Mouse (Mus musculus) left cerebral cortex, adult 2 months (tissue): ENCODE results near the gene Zfp341. TPM values are rescaled to one million over a fixed set of nuclear protein-coding genes. Genes with fewer than 3 reads are reported as not detected.

Source experiments
- DNase-seq, 2 experiments: peaks; one replicate each; pipeline ENCODE4 v3.0.0; 2021 to 2022; ENCODE audit warnings: low spot score in 2 of 2, mixed read lengths in 1 of 2; ENCODE audit errors: extremely low spot score in 1 of 2
- H3K27ac ChIP-seq: fragments of 200-600 bp; 2 replicates; pipeline ENCODE4 v1.8.1; 2022
- H3K4me3 ChIP-seq: fragments of 200-600 bp; 2 replicates; pipeline ENCODE4 v1.8.1; 2022
- CTCF ChIP-seq: fragments of 200-600 bp; IDR thresholded peaks from 2 replicates; pipeline ENCODE4 v1.8.1; 2022; ENCODE audit warnings: antibody characterized with exemption, mild to moderate bottlenecking, moderate library complexity
- intact Hi-C: fragments of 180-260 bp; cut with DNase I; formaldehyde crosslinking; loops from one replicate; pipeline ENCODE4 v1.15.1; 2025
- total RNA-seq, 2 experiments: library from RNA; stranded (reverse); gene quantifications; 2 replicates each; pipeline ENCODE4 v1.2.3; 2021

Zfp341 gene
- total RNA-seq, 2 experiments from 2014 or later = 11.1 to 11.7 TPM

- H3K27ac ChIP-seq = no peak overlapping the region
- intact Hi-C loops = no loop called here
- no peak overlapping the region for H3K4me3 ChIP-seq
- TF ChIP-seq CTCF = no peak
- DNase-seq = no peak
These were observed 4.0 kb downstream of the Zfp341 start for GRCm38 (mm10) chr2:154617061-154617460.

GRCm38 (mm10) chr2:154621684-154622083 lies 8.6 kb downstream of the Zfp341 start:
- intact Hi-C loops = no loop called here
- Histone ChIP-seq H3K4me3 (no peak overlapping the region), H3K27ac (no peak overlapping the region)
- DNase-seq = no peak
- TF ChIP-seq CTCF = no peak

- Histone ChIP-seq H3K27ac (no peak overlapping the region), H3K4me3 (no peak overlapping the region)
- intact Hi-C loops = no loop called here
- no peak for DNase-seq
- peak; percentile 19; the same call in 1 of the 2 replicates for TF ChIP-seq CTCF
These were observed 11.0 kb downstream of the Zfp341 start for GRCm38 (mm10) chr2:154624137-154624536.

DNA sequence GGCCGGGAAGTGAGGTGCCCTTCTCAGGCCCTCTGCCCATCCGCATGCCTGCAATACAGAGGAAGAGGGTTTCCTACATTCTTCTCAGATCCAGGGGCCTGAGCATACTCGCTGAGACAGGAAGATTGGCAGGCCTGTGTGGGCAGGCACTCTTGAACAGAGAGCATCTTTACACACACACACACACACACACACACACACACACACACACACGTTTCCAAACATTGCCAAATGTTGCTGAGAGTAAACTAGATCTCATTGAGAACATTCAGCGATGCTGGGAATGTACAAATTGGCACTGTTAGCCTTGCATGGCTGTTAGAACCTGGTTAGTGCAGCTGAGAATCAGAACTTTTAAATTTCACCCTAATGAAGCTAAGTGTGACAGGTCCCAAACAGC lies 17.4 kb downstream of the Zfp341 start:
- TF ChIP-seq CTCF = no peak
- DNase-seq = no peak
- intact Hi-C loops = no loop called here
- H3K27ac ChIP-seq = no peak overlapping the region
- H3K4me3 ChIP-seq = no peak overlapping the region

GRCm38 (mm10) chr2:154632203-154632780 lies 19.2 kb downstream of the Zfp341 start:
- no peak for DNase-seq
- Histone ChIP-seq H3K4me3 (no peak overlapping the region), H3K27ac (no peak overlapping the region)
- intact Hi-C loops = no loop called here
- no peak for TF ChIP-seq CTCF

GRCm38 (mm10) chr2:154633039-154633742 lies 20.1 kb downstream of the Zfp341 start:
- H3K4me3 ChIP-seq = no peak overlapping the region
- intact Hi-C loops = no loop called here
- TF ChIP-seq CTCF = no peak
- H3K27ac ChIP-seq = no peak overlapping the region
- no peak for DNase-seq

DNA sequence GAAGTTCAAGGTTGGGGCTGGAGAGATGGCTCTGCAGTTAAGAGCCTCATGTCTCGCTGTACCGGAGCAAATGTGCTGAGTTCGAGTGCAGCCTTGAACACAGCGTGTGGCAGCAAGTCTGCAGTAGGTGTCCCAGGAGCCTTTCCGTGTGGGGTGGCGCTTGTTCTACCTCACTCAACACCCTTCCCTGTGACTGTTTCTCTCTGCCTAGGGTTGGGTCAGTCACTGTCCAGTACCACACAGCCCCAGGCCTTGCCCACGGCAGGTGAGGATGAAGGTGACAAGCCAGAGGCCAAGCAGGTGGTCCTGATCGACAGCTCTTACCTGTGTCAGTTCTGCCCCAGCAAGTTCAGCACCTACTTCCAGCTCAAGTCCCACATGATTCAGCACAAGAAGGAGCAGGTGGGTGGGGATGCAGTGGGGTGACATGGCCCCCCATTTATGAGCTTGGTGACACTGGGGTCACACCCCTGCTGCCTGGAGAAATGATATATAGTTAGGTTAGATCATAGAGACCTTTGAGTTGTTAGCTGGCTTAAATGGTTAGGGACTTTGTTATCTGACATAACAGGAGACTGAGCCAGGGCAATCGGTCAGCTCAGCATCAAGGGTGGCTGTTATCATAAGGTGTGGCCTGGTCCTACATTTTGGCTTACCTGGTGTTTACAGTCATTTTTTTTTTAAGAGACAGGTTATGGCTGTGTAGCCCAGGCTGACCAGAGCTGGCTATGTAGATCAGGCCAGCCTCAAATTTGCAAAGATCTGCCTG lies 21.0 kb downstream of the Zfp341 start:
- intact Hi-C loops = no loop called here

GRCm38 (mm10) chr2:154635826-154636225 lies 22.7 kb downstream of the Zfp341 start:
- no peak for TF ChIP-seq CTCF
- H3K27ac ChIP-seq = no peak overlapping the region
- no peak for DNase-seq
- no peak overlapping the region for H3K4me3 ChIP-seq
- intact Hi-C loops = no loop called here

More for the DNA sequence above, 21.0 kb downstream of the Zfp341 start:
- no peak overlapping the region for H3K27ac ChIP-seq
- no peak for TF ChIP-seq CTCF
- DNase-seq = no peak
- no peak overlapping the region for H3K4me3 ChIP-seq

DNA sequence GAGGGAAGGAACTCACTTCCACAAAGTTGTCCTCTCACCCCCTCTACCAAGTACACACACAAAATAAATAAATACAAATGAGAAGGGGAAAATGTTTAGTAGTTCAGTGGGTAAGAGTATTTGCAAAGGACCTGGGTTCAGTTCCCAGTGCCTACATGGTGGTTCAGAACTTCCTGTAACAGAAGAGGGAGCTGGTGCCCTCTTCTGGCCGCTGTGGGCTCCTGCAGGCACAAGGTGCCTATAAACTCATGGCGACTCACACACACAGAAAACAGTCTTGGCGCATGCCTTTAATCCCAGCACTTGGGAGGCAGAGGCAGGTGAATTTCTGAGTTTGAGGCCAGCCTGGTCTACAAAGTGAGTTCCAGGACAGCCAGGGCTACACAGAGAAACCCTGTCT lies 25.4 kb downstream of the Zfp341 start:
- Histone ChIP-seq H3K4me3 (no peak overlapping the region), H3K27ac (no peak overlapping the region)
- intact Hi-C loops = no loop called here
- TF ChIP-seq CTCF = peak; percentile 15; the same call in 1 of the 2 replicates
- DNase-seq = no peak

GRCm38 (mm10) chr2:154639115-154639514 lies 26.0 kb downstream of the Zfp341 start:
- intact Hi-C loops = no loop called here

DNA sequence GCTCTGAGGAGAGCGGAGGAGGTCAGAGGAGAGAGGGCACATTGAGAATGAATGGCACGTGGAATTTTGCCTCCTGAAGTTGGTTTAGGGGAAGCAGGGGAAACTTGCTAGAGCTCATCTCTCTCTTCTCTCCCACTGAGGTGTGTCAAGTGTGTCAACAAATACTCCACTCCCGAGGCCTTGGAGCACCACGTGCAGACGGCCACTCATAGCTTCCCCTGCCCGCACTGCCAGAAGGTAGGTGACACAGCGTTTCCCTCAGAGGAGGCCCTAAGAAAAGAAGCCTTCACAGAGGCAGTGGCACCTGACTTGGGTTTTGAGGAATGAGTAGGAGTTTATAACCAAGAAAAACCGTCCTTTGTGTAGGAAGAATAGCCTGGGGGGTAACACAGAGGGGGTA lies 28.1 kb downstream of the Zfp341 start:
- Histone ChIP-seq H3K27ac (no peak overlapping the region), H3K4me3 (no peak overlapping the region)
- intact Hi-C loops = no loop called here
- DNase-seq = no peak
- no peak for TF ChIP-seq CTCF

More at GRCm38 (mm10) chr2:154639115-154639514, 26.0 kb downstream of the Zfp341 start:
- TF ChIP-seq CTCF = no peak
- Histone ChIP-seq H3K27ac (no peak overlapping the region), H3K4me3 (no peak overlapping the region)
- DNase-seq = no peak

GRCm38 (mm10) chr2:154642005-154642459 lies 28.9 kb downstream of the Zfp341 start:
- Histone ChIP-seq H3K4me3 (no peak overlapping the region), H3K27ac (no peak overlapping the region)
- no peak for TF ChIP-seq CTCF
- intact Hi-C loops = no loop called here
- no peak for DNase-seq
